Mouse (Mus musculus) urinary bladder, postnatal 25 days (tissue): ENCODE results near the gene Mlxipl.

Source experiments
- DNase-seq: peaks from one replicate; pipeline ENCODE4 v3.0.0; 2022; ENCODE audit warnings: low spot score

The Mlxipl gene

GRCm38 (mm10) chr5:135079578-135079977 lies 10.1 kb upstream of the Mlxipl start:
- DNase-seq, result no peak

- DNase-seq, result no peak
Observed at GRCm38 (mm10) chr5:135080539-135080938, 9.2 kb upstream of the Mlxipl start.

- no peak for DNase-seq
Observed at GRCm38 (mm10) chr5:135086871-135087270, 2.8 kb upstream of the Mlxipl start.

- DNase-seq, result no peak
Observed at GRCm38 (mm10) chr5:135100981-135101380, 11.3 kb downstream of the Mlxipl start.

GRCm38 (mm10) chr5:135103999-135104660 lies 14.4 kb downstream of the Mlxipl start:
- DNase-seq, result no peak

- DNase-seq, result peak; percentile 58
Observed at GRCm38 (mm10) chr5:135106758-135107256, 17.1 kb downstream of the Mlxipl start.

GRCm38 (mm10) chr5:135107521-135108501 lies 18.1 kb downstream of the Mlxipl start:
- DNase-seq, result peak; percentile 34

GRCm38 (mm10) chr5:135109017-135109416 lies 19.3 kb downstream of the Mlxipl start:
- no peak for DNase-seq

GRCm38 (mm10) chr5:135109426-135109825 lies 19.7 kb downstream of the Mlxipl start:
- no peak for DNase-seq

GRCm38 (mm10) chr5:135109976-135110375 lies 20.3 kb downstream of the Mlxipl start:
- DNase-seq, result no peak

GRCm38 (mm10) chr5:135113782-135114181 lies 24.1 kb downstream of the Mlxipl start:
- DNase-seq, result no peak

GRCm38 (mm10) chr5:135115241-135115640 lies 25.6 kb downstream of the Mlxipl start:
- no peak for DNase-seq

- DNase-seq, result peak; percentile 63
Observed at GRCm38 (mm10) chr5:135118589-135119081, 28.9 kb downstream of the Mlxipl start.

GRCm38 (mm10) chr5:135120753-135121152 lies 31.1 kb downstream of the Mlxipl start:
- no peak for DNase-seq

GRCm38 (mm10) chr5:135126121-135126520 lies 36.4 kb downstream of the Mlxipl start:
- no peak for DNase-seq

- no peak for DNase-seq
Observed at GRCm38 (mm10) chr5:135127669-135128068, 38.0 kb downstream of the Mlxipl start.

GRCm38 (mm10) chr5:135129747-135130146 lies 40.1 kb downstream of the Mlxipl start:
- no peak for DNase-seq

- DNase-seq, result peak; percentile 48
Observed at GRCm38 (mm10) chr5:135133736-135134405, 44.2 kb downstream of the Mlxipl start.

GRCm38 (mm10) chr5:135134534-135134933 lies 44.8 kb downstream of the Mlxipl start:
- DNase-seq, result no peak

GRCm38 (mm10) chr5:135139881-135140280 lies 50.2 kb downstream of the Mlxipl start:
- DNase-seq, result no peak

GRCm38 (mm10) chr5:135144469-135144868 lies 54.8 kb downstream of the Mlxipl start:
- no peak for DNase-seq

- no peak for DNase-seq
Observed at GRCm38 (mm10) chr5:135145532-135145931, 55.8 kb downstream of the Mlxipl start.
